Mouse (Mus musculus): ENCODE measurements around the gene Cdc42se1. TPM values are rescaled to one million over a fixed set of nuclear protein-coding genes. Genes with fewer than 3 reads are reported as not detected.

Gene Cdc42se1
- polyA plus RNA-seq, 1 experiment from 2014 or later: 111 TPM

- WGBS: under 1% methylated on average over 43 of the region's 43 CpGs
- Histone ChIP-seq H3K4me2 (peak overlapping the region; percentile 86), H3K27ac (peak overlapping the region; percentile 98), H3K9ac (peak overlapping the region; percentile 96), H3K4me3 (peak overlapping the region; percentile 88), H3K9me3 (no peaks in the 10 kb centered on the region), H3K27me3 (no peaks in the 10 kb centered on the region), H3K4me1 (peaks cover 33% of the 10 kb centered on the region), H3K36me3 (peaks cover 34% of the 10 kb centered on the region)
- peak; percentile 29; the same call in 1 of the 2 replicates for ATAC-seq (ENCODE audit: borderline replicate concordance, extremely low read depth, low FRiP score, low TSS enrichment)
Measured at GRCm38 (mm10) chr3:95228894-95229780, 605 bp downstream of the Cdc42se1 start.

- peak overlapping the region; percentile 96 for H3K9ac ChIP-seq
- WGBS: under 1% methylated on average over 13 of the region's 13 CpGs
- H3K36me3 ChIP-seq: peaks cover 40% of the 10 kb centered on the region
- peak overlapping the region; percentile 98 for H3K27ac ChIP-seq
- peak overlapping the region; percentile 86 for H3K4me2 ChIP-seq
- H3K9me3 ChIP-seq: no peaks in the 10 kb centered on the region
- peak overlapping the region; percentile 88 for H3K4me3 ChIP-seq
- peaks cover 29% of the 10 kb centered on the region for H3K4me1 ChIP-seq
- peak; percentile 21; the same call in 1 of the 2 replicates for ATAC-seq (ENCODE audit: borderline replicate concordance, extremely low read depth, low FRiP score, low TSS enrichment)
- H3K27me3 ChIP-seq: no peaks in the 10 kb centered on the region
Measured at GRCm38 (mm10) chr3:95229781-95230494, 1.4 kb downstream of the Cdc42se1 start.

- Histone ChIP-seq H3K27ac (peak overlapping the region; percentile 98), H3K36me3 (peaks cover 42% of the 10 kb centered on the region), H3K4me1 (peaks cover 29% of the 10 kb centered on the region), H3K27me3 (no peaks in the 10 kb centered on the region), H3K9me3 (no peaks in the 10 kb centered on the region), H3K4me3 (peak overlapping the region; percentile 88), H3K4me2 (peak overlapping the region; percentile 86), H3K9ac (peak overlapping the region; percentile 96)
- WGBS: 41% methylated on average over 8 of the region's 8 CpGs
- no peak for ATAC-seq (ENCODE audit: borderline replicate concordance, extremely low read depth, low FRiP score, low TSS enrichment)
Measured at GRCm38 (mm10) chr3:95230495-95231297, 2.2 kb downstream of the Cdc42se1 start.

- H3K27ac ChIP-seq: peak within 1 kb of the TSS; percentile 98; the same call in 1 of the 2 replicates
Measured at GRCm38 (mm10) chr3:95231298-95232221, 3.0 kb downstream of the Cdc42se1 start, which contains the start of gene Mllt11. Mllt11 (minus strand) TSS chr3:95232171.

GRCm38 (mm10) chr3:95232771-95233170 is 4.2 kb downstream of the Cdc42se1 start:
- H3K4me3 ChIP-seq: no peak overlapping the region
- H3K4me2 ChIP-seq: no peak overlapping the region
- peaks cover 18% of the 10 kb centered on the region for H3K4me1 ChIP-seq
- no peak overlapping the region for H3K27ac ChIP-seq
- 72% methylated on average over 7 of the region's 7 CpGs for WGBS
- no peak for ATAC-seq (ENCODE audit: borderline replicate concordance, extremely low read depth, low FRiP score, low TSS enrichment)
- peaks cover 61% of the 10 kb centered on the region for H3K36me3 ChIP-seq
- no peak overlapping the region for H3K9ac ChIP-seq
- no peaks in the 10 kb centered on the region for H3K27me3 ChIP-seq
- H3K9me3 ChIP-seq: no peaks in the 10 kb centered on the region

More at GRCm38 (mm10) chr3:95231298-95232221, 3.0 kb downstream of the Cdc42se1 start, which contains the start of gene Mllt11:
- WGBS: 75% methylated on average over 13 of the region's 13 CpGs
- peak within 1 kb of the TSS; percentile 88; the same call in 1 of the 2 replicates for H3K4me3 ChIP-seq
- H3K27me3 ChIP-seq: no peaks in the 10 kb centered on the region
- peaks cover 26% of the 10 kb centered on the region for H3K4me1 ChIP-seq
- ATAC-seq (ENCODE audit: borderline replicate concordance, extremely low read depth, low FRiP score, low TSS enrichment): no peak
- peak within 1 kb of the TSS; percentile 86 for H3K4me2 ChIP-seq
- peaks cover 50% of the 10 kb centered on the region for H3K36me3 ChIP-seq
- no peak within 1 kb of the TSS for H3K9ac ChIP-seq
- no peaks in the 10 kb centered on the region for H3K9me3 ChIP-seq

- Histone ChIP-seq H3K27ac (no peak overlapping the region), H3K27me3 (no peaks in the 10 kb centered on the region), H3K4me2 (no peak overlapping the region), H3K4me3 (no peak overlapping the region), H3K9ac (no peak overlapping the region), H3K9me3 (no peaks in the 10 kb centered on the region), H3K4me1 (peaks cover 18% of the 10 kb centered on the region), H3K36me3 (peaks cover 68% of the 10 kb centered on the region)
- ATAC-seq (ENCODE audit: borderline replicate concordance, extremely low read depth, low FRiP score, low TSS enrichment): no peak
- 86% methylated on average over 16 of the region's 16 CpGs for WGBS
Measured at GRCm38 (mm10) chr3:95233303-95233980, 4.9 kb downstream of the Cdc42se1 start.

GRCm38 (mm10) chr3:95235386-95236301 is 7.1 kb downstream of the Cdc42se1 start:
- no peak overlapping the region for H3K4me2 ChIP-seq
- ATAC-seq (ENCODE audit: borderline replicate concordance, extremely low read depth, low FRiP score, low TSS enrichment): no peak
- 77% methylated on average over 23 of the region's 23 CpGs for WGBS

GRCm38 (mm10) chr3:95237541-95238099 is 9.1 kb downstream of the Cdc42se1 start:
- H3K4me3 ChIP-seq: no peak overlapping the region
- no peaks in the 10 kb centered on the region for H3K9me3 ChIP-seq
- peaks cover 58% of the 10 kb centered on the region for H3K36me3 ChIP-seq
- H3K27me3 ChIP-seq: no peaks in the 10 kb centered on the region
- no peak overlapping the region for H3K9ac ChIP-seq
- H3K4me2 ChIP-seq: no peak overlapping the region
- H3K27ac ChIP-seq: no peak overlapping the region
- WGBS: 72% methylated on average over 8 of the region's 8 CpGs
- peaks cover 9% of the 10 kb centered on the region; the same call in 1 of the 2 replicates for H3K4me1 ChIP-seq
- ATAC-seq (ENCODE audit: borderline replicate concordance, extremely low read depth, low FRiP score, low TSS enrichment): no peak

More at GRCm38 (mm10) chr3:95235386-95236301, 7.1 kb downstream of the Cdc42se1 start:
- Histone ChIP-seq H3K4me1 (peaks cover 13% of the 10 kb centered on the region), H3K36me3 (peaks cover 69% of the 10 kb centered on the region), H3K9me3 (no peaks in the 10 kb centered on the region), H3K9ac (no peak overlapping the region), H3K27ac (no peak overlapping the region), H3K27me3 (no peaks in the 10 kb centered on the region), H3K4me3 (no peak overlapping the region)

- H3K4me3 ChIP-seq: no peak overlapping the region
Measured at GRCm38 (mm10) chr3:95239022-95239421, 10.5 kb downstream of the Cdc42se1 start.

More at GRCm38 (mm10) chr3:95239022-95239421, 10.5 kb downstream of the Cdc42se1 start:
- 78% methylated on average over 6 of the region's 6 CpGs for WGBS
- Histone ChIP-seq H3K4me2 (no peak overlapping the region), H3K36me3 (peaks cover 44% of the 10 kb centered on the region), H3K27me3 (no peaks in the 10 kb centered on the region), H3K27ac (no peak overlapping the region), H3K9me3 (no peaks in the 10 kb centered on the region), H3K4me1 (peaks cover 9% of the 10 kb centered on the region; the same call in 1 of the 2 replicates), H3K9ac (no peak overlapping the region)
- no peak for ATAC-seq (ENCODE audit: borderline replicate concordance, extremely low read depth, low FRiP score, low TSS enrichment)

All from lung, embryonic 15.5 days (tissue).